Mouse (Mus musculus) macrophage (primary cell): ENCODE measurements around the gene Coq9. TPM values are rescaled to one million over a fixed set of nuclear protein-coding genes. Genes with fewer than 3 reads are reported as not detected.

Experiments used
- H3K27ac ChIP-seq: fragments of 350-480 bp; formaldehyde crosslinking; 2 replicates; pipeline ENCODE4 v1.9.0; 2021
- H3K36me3 ChIP-seq: fragments of 350-480 bp; formaldehyde crosslinking; 2 replicates; pipeline ENCODE4 v1.9.0; 2021; ENCODE audit errors: inconsistent target
- H3K4me3 ChIP-seq: fragments of 350-480 bp; formaldehyde crosslinking; 2 replicates; pipeline ENCODE4 v1.9.0; 2021; ENCODE audit errors: inconsistent target
- H3K79me2 ChIP-seq: fragments of 350-480 bp; formaldehyde crosslinking; 2 replicates; pipeline ENCODE4 v1.9.0; 2021; ENCODE audit errors: inconsistent target
- WGBS: methylation state at CpG from one replicate; pipeline ENCODE4 v1.1.7; 2026; ENCODE audit warnings: inconsistent platforms; ENCODE audit not compliant: missing documents; 5-methylcytosine and 5-hydroxymethylcytosine counted together
- polyA plus RNA-seq: library from polyadenylated mRNA; stranded (reverse); fragments of 250-400 nt; gene quantifications from 3 replicates; pipeline ENCODE4 v1.2.4, GENCODE M21; 2018; ENCODE audit warnings: inconsistent platforms

Gene Coq9
- polyA plus RNA-seq, 1 experiment from 2014 or later, result 15.7 TPM

DNA sequence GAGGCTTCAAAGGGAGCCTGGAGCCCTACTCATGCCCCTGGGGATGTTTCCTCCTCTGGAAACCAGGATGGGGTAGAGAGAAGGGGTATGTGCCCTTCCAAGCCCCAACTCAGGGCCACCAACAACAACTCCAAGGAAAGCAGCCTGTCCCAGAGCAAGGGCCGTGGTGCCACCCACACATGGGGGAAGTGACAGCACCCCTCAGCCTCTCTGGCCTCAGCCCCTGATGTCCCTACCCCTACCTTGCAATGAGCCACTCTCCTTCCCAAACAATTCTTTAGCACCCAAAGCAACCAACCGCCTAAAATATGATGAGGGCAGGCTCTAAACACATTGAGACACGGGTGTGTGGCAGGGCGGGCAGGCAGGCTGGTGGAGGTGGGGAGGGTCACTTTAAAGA is 31.9 kb downstream of the Coq9 start:
- Histone ChIP-seq H3K36me3 (peaks cover 5% of the 10 kb centered on the region; the same call in 1 of the 2 replicates), H3K79me2 (no peaks in the 10 kb centered on the region), H3K4me3 (no peak overlapping the region), H3K27ac (no peak overlapping the region)
- WGBS, result 57% methylated on average over 4 of the region's 4 CpGs

DNA sequence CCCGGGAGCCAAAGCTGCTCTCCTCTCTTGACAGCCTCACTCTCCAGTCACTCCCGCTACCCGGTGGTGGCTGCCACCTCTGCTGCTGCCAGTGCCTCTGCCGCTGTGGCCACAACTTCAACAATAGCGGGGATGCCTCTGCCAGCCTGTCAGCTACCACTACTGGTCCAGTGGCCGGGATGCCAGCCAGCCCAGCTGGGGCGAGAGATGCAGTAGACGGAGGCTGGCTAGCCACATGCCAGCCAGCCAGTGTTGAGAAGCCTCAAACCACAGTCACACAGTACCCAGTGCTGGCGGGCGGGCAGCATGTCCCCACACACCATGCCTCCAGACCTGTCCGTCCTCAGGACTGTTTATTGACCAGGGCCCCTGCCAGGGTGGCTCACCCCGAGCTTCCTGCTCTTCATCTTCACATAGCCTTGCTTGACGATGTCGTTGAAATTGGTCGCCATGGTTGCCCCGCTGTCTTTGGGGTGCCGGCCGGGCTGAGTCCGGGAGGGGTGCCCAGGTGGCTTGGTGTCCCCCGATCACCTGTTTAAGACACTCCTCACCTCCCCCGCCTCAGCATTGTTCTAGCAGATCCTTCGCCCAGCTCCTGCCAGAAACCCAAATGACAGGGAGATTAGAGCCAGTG is 32.5 kb downstream of the Coq9 start:
- 10% methylated on average over 20 of the region's 22 CpGs for WGBS

DNA sequence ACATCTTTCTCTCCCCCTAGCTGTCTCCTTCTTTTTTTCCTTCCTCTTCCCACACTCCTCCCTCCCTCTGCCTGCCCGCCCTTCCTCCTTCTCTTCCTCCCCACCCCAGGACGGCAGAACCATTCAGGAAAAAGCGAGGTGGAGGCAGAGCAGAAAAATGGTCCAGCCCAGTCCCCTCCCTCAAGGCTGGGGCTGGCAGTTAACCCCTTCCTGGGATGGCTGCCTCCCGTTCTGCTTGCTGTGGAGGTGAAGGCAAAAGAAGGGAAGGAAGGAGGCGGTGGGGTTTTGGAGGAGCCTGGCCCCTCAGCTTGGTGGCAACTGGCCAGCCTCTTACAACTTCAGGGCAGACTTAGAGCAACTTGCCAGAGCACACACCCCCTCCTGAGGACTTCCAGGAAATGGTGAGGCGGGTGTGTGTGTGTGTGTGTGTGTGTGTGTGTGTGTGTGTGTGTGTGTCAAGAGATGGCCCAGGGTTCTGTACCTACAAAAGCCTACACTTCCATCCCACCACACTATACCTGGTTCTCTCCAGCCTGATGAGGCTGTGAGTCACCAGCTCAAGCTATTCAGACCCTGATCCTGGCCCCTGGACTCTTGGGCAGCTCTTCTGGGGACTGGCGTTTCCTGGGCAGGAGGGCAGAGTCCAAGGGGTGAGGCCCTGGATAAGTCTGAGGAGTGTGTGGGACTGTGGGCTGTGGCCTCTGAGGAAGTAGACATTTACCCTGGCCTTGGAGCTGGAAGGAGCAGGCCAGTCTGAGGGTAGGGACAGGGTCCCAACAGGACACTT is 33.2 kb downstream of the Coq9 start:
- Histone ChIP-seq H3K27ac (no peak overlapping the region), H3K36me3 (no peaks in the 10 kb centered on the region), H3K4me3 (peak overlapping the region; percentile 20; the same call in 1 of the 2 replicates), H3K79me2 (no peaks in the 10 kb centered on the region)
- 24% methylated on average over 5 of the region's 7 CpGs for WGBS

More for the DNA sequence above, 32.5 kb downstream of the Coq9 start:
- no peak overlapping the region for H3K27ac ChIP-seq
- H3K79me2 ChIP-seq, result no peaks in the 10 kb centered on the region
- peak overlapping the region; percentile 20; the same call in 1 of the 2 replicates for H3K4me3 ChIP-seq
- no peaks in the 10 kb centered on the region for H3K36me3 ChIP-seq

DNA sequence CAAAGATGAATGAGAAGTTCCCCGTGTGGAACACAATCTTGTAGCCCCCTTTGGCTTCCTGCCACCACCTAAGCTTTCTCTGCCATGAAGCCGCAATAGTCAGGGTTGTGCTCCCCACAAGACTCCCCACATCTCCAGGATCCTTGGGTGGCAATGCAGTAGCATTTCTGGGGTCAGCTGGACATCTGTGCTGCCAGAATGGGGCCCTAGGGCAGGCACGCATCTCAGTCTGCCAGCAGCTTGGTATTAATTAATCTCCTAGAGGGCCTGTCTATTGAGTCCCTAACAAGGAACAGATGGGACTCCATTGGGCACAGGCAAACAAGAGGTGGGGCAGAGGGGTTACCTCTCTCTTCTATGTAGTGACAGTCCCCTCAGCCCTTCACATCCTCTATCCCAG is 34.0 kb downstream of the Coq9 start:
- 76% methylated on average over 3 of the region's 3 CpGs for WGBS
- no peaks in the 10 kb centered on the region for H3K79me2 ChIP-seq

DNA sequence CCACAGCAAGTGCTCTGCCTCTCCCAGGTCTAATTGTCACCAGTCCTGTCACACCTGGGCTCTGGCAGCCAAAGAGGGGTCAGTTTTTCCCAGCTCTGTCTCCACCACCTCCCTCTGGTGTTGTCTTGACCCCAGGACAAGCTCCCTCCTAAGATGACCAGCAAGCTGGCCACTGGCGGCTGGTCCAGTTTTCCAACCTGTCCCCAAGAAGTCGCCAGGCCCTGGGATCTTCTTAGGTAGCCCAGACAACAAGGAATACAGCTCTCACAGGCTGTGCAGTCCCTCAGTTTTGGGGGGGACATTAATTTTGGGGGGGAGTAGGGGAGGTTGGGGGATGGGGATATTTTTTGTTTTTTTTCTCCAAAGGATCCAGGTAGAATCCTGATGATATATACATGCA is 34.5 kb downstream of the Coq9 start:
- WGBS, result 100% methylated on average over 2 of the region's 2 CpGs
- no peaks in the 10 kb centered on the region for H3K79me2 ChIP-seq
- H3K4me3 ChIP-seq, result no peak overlapping the region

More for the DNA sequence above, 34.0 kb downstream of the Coq9 start:
- Histone ChIP-seq H3K27ac (no peak overlapping the region), H3K4me3 (no peak overlapping the region), H3K36me3 (no peaks in the 10 kb centered on the region)

DNA sequence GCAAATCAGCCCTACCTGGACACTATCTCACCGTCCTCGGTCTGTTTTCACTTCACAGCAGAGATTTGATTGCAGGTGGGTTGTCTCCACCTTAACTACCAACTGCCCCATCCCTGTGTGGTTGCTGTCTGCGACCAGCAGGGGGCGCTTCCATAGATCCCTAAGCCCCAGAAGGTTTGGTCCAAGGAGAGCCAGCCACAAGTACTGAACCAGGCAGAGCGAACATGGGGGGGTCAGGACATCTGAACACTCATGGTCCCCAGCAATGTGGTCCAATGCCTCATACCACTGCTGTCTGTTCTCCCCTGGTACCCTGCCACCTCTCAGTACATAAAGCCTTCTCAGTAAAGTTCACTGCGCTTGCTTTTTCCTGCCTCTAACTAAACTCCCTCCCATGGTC is 36.2 kb downstream of the Coq9 start:
- Histone ChIP-seq H3K27ac (no peak overlapping the region), H3K79me2 (no peaks in the 10 kb centered on the region), H3K36me3 (no peaks in the 10 kb centered on the region), H3K4me3 (no peak overlapping the region)
- WGBS, result 18% methylated on average over 5 of the region's 6 CpGs

More for the DNA sequence above, 34.5 kb downstream of the Coq9 start:
- Histone ChIP-seq H3K36me3 (no peaks in the 10 kb centered on the region), H3K27ac (no peak overlapping the region)

DNA sequence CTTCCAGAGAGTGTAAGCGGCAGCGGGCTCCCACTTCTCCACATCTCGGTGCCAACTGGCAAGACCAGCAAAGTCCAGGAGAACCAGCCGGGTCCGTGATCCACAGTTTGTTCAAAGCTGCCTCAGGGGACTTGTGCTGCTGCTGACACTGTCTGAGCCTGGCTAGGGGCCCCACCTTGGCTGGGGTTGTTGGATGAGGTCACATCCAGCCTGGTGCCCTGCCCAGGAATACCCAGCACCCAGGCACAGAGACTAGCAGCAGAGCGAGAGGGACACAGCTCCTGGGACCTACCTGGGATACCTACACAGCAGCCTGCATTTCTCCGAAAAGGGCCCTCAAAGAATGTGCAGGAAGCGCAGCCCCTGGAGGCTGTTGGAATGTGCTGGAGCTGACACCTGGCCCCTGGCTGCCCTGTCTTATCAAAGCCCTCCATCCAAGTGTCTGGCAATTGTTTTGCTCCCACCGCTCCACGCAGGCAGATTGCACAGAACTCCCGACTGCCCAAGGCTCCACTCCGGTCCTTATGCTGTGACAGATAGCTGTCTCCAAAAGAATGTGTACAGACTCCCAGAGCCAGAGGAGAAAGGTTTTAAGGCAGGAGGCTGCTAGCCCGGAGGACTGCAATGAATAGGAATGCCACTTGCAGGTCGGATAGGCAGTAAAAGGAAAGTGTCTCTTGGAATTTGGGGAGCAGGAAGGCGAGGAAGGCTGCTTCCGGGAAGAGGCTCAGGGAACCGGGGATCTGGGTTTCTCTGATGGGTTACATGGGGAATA is 37.2 kb downstream of the Coq9 start:
- Histone ChIP-seq H3K4me3 (peak overlapping the region; percentile 40), H3K79me2 (no peaks in the 10 kb centered on the region), H3K27ac (no peak overlapping the region), H3K36me3 (no peaks in the 10 kb centered on the region)
- 36% methylated on average over 17 of the region's 17 CpGs for WGBS

DNA sequence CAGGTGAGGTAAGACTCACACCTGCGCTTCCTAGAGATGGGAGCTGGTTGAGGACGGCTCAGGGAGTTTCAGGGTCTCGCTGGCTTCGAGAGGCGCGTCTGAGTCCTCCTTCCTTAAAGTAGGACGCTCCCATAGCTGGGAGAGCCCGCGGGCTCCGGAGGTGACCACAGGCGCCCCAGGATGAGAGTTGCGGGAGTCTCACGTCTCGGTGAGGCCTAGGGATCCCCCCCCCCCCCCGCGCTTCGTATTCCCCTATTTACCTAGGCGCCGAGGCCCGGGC is 37.7 kb downstream of the Coq9 start:
- peak overlapping the region; percentile 40 for H3K4me3 ChIP-seq
- no peaks in the 10 kb centered on the region for H3K79me2 ChIP-seq
- WGBS, result 2% methylated on average over 19 of the region's 20 CpGs
- no peak overlapping the region for H3K27ac ChIP-seq
- H3K36me3 ChIP-seq, result no peaks in the 10 kb centered on the region

DNA sequence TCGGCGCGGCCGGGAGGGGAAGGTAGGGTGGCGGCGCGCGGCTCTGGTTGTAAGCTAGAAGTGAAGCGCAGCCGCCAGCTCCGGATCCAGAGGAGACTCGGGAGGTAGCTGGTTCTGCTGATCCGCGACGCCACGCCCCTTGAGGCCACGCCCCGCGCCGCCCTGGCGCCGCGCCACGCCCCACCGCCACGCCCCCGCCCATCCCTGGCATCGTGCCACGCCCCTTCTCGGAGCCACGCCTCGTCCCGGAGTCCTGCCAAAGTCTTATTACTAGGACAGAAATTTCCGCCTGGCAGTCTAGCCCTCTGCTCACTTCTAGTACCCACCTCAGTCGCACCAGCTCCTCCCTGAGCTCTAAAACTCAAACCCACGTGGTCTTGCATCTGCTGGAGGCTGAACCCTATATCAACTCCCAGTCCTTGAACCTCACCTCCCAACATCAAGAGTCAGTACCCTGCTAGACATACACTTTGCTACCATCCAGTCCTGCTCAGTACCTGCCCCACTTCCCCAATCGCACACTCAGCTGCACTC is 38.1 kb downstream of the Coq9 start, which contains the start of gene Dok4:
Gene Dok4, minus strand, starts transcription at position 134 of the 534 bp plus-strand sequence.
- Histone ChIP-seq H3K4me3 (peak within 1 kb of the TSS; percentile 40), H3K79me2 (no peaks in the 10 kb centered on the region), H3K36me3 (no peaks in the 10 kb centered on the region), H3K27ac (no peak within 1 kb of the TSS)
- under 1% methylated on average over 25 of the region's 37 CpGs for whole genome bisulfite sequencing

DNA sequence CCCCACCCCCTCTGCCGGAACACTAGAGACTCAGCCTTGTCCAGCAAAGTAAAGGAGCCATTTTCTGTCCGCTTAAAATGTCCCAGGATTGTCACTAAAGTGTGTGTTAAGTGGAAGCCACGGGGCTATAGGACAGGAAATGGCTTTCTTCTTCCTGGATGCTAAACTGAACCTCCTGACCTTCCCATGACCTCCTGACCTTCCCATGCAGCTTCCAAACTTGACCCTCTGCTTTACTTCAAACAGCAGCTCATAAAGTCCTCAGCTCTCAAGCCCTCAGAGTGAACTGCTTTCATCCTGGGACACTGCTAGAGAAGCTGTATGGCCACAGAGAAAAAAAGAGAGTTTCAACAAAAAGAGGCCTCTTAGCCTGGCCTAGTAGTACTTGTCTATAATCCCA is 38.7 kb downstream of the Coq9 start:
- WGBS, result 51% methylated on average over 3 of the region's 3 CpGs
- Histone ChIP-seq H3K4me3 (no peak overlapping the region), H3K36me3 (no peaks in the 10 kb centered on the region), H3K79me2 (no peaks in the 10 kb centered on the region), H3K27ac (no peak overlapping the region)

DNA sequence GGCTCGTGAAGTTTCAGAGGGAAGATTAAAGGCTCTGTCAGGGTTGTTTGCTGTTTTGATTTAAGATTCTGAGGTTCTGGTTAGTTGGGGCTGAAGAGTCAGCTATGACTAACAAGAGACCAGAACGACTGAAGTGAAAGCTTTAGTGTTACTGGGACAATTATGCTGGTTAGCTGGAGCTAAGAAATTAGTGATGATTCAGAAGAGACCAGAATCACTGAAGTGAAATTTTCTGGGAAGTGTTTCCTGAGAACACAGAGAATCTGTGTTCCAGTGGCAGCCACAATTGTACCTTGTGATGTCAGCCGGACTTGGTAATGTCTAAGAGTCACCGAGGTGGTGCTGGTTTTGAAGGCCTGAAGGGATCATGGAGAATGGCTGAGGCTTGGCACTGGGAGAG is 42.6 kb downstream of the Coq9 start:
- H3K36me3 ChIP-seq, result no peaks in the 10 kb centered on the region
- H3K4me3 ChIP-seq, result no peak overlapping the region
- no peak overlapping the region for H3K27ac ChIP-seq
- 89% methylated on average over 4 of the region's 4 CpGs for WGBS
- H3K79me2 ChIP-seq, result no peaks in the 10 kb centered on the region

DNA sequence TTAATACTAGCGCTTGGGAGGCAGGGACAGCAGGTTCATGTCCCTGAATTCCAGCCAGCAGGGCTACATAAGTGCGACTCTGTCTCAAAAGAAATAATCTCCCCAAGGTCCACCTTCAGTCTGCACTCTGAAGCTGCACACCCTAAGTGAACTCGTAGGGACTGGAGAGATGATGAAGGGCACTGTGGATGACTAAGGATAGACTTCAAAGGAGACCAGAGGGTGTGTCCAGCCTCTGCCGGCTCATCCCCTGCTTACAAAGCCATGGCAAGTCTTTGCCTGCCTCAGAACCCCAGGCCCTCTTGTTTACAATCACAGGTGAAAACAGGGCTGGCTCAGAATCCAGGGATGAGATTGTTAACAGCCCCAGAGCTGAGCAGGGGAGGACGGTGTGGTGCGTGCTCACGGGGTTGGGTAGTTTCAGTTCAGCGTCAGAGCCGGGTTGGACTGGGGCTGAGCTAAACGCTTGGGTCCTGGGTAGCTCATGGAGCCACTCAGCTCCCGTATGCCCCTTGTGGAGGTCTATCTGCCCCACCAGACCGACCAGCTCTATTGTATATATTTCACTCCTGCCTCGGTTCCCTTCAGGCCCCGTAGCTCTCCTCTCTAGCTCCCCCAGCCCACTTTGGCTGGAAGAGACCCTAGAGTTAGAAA is 50.4 kb downstream of the Coq9 start:
- H3K36me3 ChIP-seq, result no peaks in the 10 kb centered on the region
- WGBS, result 23% methylated on average over 14 of the region's 14 CpGs
- H3K4me3 ChIP-seq, result no peak overlapping the region
- no peak overlapping the region for H3K27ac ChIP-seq
- no peaks in the 10 kb centered on the region for H3K79me2 ChIP-seq

DNA sequence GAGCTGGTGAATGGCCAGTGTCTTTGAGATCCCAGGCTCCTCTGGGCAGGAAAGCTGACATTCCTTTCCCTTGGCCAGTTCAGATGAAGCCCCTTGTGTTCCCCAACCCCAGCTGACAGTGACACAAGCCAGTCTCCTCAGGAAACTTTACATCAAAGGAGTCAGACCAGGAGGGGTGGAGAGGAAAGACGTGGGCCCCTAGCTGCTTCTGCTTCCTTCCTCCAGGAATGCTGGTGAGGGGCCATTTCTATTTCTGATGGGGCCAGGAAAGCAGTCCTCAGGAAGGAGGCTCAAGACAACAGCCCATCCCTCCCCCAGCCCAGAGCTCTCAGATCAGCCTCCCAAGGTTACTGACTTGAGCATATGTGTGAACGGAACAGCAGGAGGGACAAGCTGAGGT is 54.8 kb downstream of the Coq9 start:
- Histone ChIP-seq H3K36me3 (no peaks in the 10 kb centered on the region), H3K79me2 (no peaks in the 10 kb centered on the region), H3K4me3 (no peak overlapping the region), H3K27ac (no peak overlapping the region)
- 64% methylated on average over 2 of the region's 2 CpGs for WGBS

DNA sequence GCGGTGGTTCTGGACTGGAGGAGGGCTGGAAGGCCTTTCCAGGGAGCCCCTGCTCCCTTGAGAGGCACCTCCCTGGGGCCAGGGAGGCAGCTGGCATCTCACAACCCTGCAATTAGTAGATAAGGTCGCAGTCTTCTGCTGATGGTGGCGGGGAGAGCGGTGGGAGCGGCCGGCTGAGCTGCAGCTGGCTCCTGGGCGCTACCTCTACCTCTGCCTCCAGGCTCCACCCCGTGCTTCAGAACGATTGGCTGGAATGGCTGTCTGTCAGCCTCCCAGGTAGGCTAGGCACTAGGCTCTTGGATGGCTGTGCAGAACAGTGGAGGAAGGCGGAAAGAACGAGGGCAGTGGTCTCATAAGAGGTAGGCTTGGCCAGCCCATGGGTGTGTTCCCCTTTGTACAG is 61.1 kb downstream of the Coq9 start:
- Histone ChIP-seq H3K27ac (no peak overlapping the region), H3K36me3 (no peaks in the 10 kb centered on the region), H3K79me2 (no peaks in the 10 kb centered on the region), H3K4me3 (no peak overlapping the region)
- WGBS, result 62% methylated on average over 11 of the region's 11 CpGs
